Mouse (Mus musculus) mouse trophoblast stem cell (cell line): ENCODE data around the gene Krtcap3.

ENCODE experiments used
- in situ Hi-C, 2 experiments: fragments of 300-500 bp; cut with MseI, MboI; formaldehyde crosslinking; loops; 2 replicates in 1 of 2; 3 replicates in 1 of 2; pipeline ENCODE4 v1.15.1; 2025

The Krtcap3 gene

GRCm38 (mm10) chr5:31252795-31253545, 1.5 kb downstream of the Krtcap3 start:
- in situ Hi-C loops, result no loop called here

- in situ Hi-C loops, result no loop called here
Observed at GRCm38 (mm10) chr5:31253806-31254205, 2.3 kb downstream of the Krtcap3 start.

- in situ Hi-C loops, result no loop called here
Observed at GRCm38 (mm10) chr5:31254452-31254851, 3.0 kb downstream of the Krtcap3 start.

GRCm38 (mm10) chr5:31254901-31255300, 3.4 kb downstream of the Krtcap3 start:
- in situ Hi-C loops, result no loop called here

GRCm38 (mm10) chr5:31255381-31255780, 3.9 kb downstream of the Krtcap3 start:
- in situ Hi-C loops, result no loop called here

- in situ Hi-C loops, result no loop called here
Observed at GRCm38 (mm10) chr5:31255971-31256370, 4.5 kb downstream of the Krtcap3 start.

- in situ Hi-C loops, result no loop called here
Observed at GRCm38 (mm10) chr5:31257616-31258015, 6.1 kb downstream of the Krtcap3 start.

- in situ Hi-C loops, result no loop called here
Observed at GRCm38 (mm10) chr5:31266101-31266500, 14.6 kb downstream of the Krtcap3 start.

GRCm38 (mm10) chr5:31267686-31268085, 16.2 kb downstream of the Krtcap3 start:
- in situ Hi-C loops, result no loop called here

GRCm38 (mm10) chr5:31273018-31273417, 21.5 kb downstream of the Krtcap3 start:
- in situ Hi-C loops, result no loop called here

GRCm38 (mm10) chr5:31279245-31279988, 27.9 kb downstream of the Krtcap3 start:
- in situ Hi-C loops, result no loop called here

GRCm38 (mm10) chr5:31288225-31288624, 36.7 kb downstream of the Krtcap3 start:
- in situ Hi-C loops, result no loop called here

- in situ Hi-C loops, result no loop called here
Observed at GRCm38 (mm10) chr5:31288655-31289054, 37.2 kb downstream of the Krtcap3 start.

- in situ Hi-C loops, result no loop called here
Observed at GRCm38 (mm10) chr5:31289626-31290230, 38.2 kb downstream of the Krtcap3 start.

GRCm38 (mm10) chr5:31290521-31291360, 39.2 kb downstream of the Krtcap3 start, which contains the start of gene Ift172:
Gene Ift172, minus strand, starts transcription at chr5:31291116.
- in situ Hi-C loops, result no loop called here

- in situ Hi-C loops, result no loop called here
Observed at GRCm38 (mm10) chr5:31291361-31291688, 39.8 kb downstream of the Krtcap3 start.

- in situ Hi-C loops, result no loop called here
Observed at GRCm38 (mm10) chr5:31294964-31295605, 43.6 kb downstream of the Krtcap3 start.

GRCm38 (mm10) chr5:31295606-31296141, 44.2 kb downstream of the Krtcap3 start, which contains the start of gene Fndc4:
Gene Fndc4, minus strand, starts transcription at chr5:31296080.
- in situ Hi-C loops, result no loop called here

- in situ Hi-C loops, result no loop called here
Observed at GRCm38 (mm10) chr5:31297047-31297757, 45.7 kb downstream of the Krtcap3 start, which contains the start of gene Gckr. Gene Gckr, plus strand, starts transcription at chr5:31297443.

GRCm38 (mm10) chr5:31297981-31298380, 46.5 kb downstream of the Krtcap3 start:
- in situ Hi-C loops, result no loop called here
